Mouse (Mus musculus) cerebellum, postnatal 36 days (tissue): ENCODE measurements around the gene Pkp4.
"Not testable (repeated sequence)": the region's sequence is repeated elsewhere in the genome, so short reads cannot be mapped to it uniquely, and the experiment has no call there.

Experiments used
- DNase-seq, 2 experiments: peaks; one replicate each; pipeline ENCODE4 v3.0.0; 2021 to 2022; ENCODE audit warnings: mixed read lengths in 2 of 2

The Pkp4 gene

GRCm38 (mm10) chr2:59385211-59385935, 224.7 kb downstream of the Pkp4 start:
- no peak for DNase-seq

- no peak for DNase-seq
These were observed 229.3 kb downstream of the Pkp4 start for GRCm38 (mm10) chr2:59389971-59390370.

GRCm38 (mm10) chr2:59393177-59393576, 232.5 kb downstream of the Pkp4 start:
- no peak for DNase-seq

GRCm38 (mm10) chr2:59394651-59395050, 234.0 kb downstream of the Pkp4 start:
- DNase-seq: no peak

GRCm38 (mm10) chr2:59395160-59395650, 234.6 kb downstream of the Pkp4 start:
- DNase-seq: not testable (repeated sequence)

GRCm38 (mm10) chr2:59396555-59396954, 235.9 kb downstream of the Pkp4 start:
- no peak for DNase-seq

GRCm38 (mm10) chr2:59397531-59397930, 236.9 kb downstream of the Pkp4 start:
- no peak for DNase-seq

- no peak for DNase-seq
These were observed 240.3 kb downstream of the Pkp4 start for GRCm38 (mm10) chr2:59400901-59401378.

GRCm38 (mm10) chr2:59401841-59402461, 241.3 kb downstream of the Pkp4 start:
- no peak for DNase-seq

- DNase-seq: no peak
These were observed 243.4 kb downstream of the Pkp4 start for GRCm38 (mm10) chr2:59404022-59404421.
